Mouse (Mus musculus): Measurements from ENCODE around the gene Pomt1.

- TF ChIP-seq CTCF (IDR thresholded peaks at IDR 0.05; ENCODE audit: insufficient read depth, low read length), result no peak
- TF ChIP-seq POLR2A (IDR thresholded peaks at IDR 0.05; ENCODE audit: borderline replicate concordance, extremely low read depth, low read depth, low read length), result no peak
These were observed 24.7 kb upstream of the Pomt1 start for GRCm38 (mm10) chr2:32211689-32212088.
